Mouse (Mus musculus): ENCODE measurements around the gene Kcnj4.

- no peak for TF ChIP-seq CTCF (IDR thresholded peaks at IDR 0.05; ENCODE audit: low read depth, low read length)
- TF ChIP-seq POLR2A (IDR thresholded peaks at IDR 0.05; ENCODE audit: borderline replicate concordance, low read depth, low read length): no peak
These were observed 8.9 kb upstream of the Kcnj4 start for GRCm38 (mm10) chr15:79513940-79514339.

Measured in bone marrow macrophage, adult 2 months (primary cell).